ENCODE assay signal across 28 mouse cellular contexts in the genomic region with DNA sequence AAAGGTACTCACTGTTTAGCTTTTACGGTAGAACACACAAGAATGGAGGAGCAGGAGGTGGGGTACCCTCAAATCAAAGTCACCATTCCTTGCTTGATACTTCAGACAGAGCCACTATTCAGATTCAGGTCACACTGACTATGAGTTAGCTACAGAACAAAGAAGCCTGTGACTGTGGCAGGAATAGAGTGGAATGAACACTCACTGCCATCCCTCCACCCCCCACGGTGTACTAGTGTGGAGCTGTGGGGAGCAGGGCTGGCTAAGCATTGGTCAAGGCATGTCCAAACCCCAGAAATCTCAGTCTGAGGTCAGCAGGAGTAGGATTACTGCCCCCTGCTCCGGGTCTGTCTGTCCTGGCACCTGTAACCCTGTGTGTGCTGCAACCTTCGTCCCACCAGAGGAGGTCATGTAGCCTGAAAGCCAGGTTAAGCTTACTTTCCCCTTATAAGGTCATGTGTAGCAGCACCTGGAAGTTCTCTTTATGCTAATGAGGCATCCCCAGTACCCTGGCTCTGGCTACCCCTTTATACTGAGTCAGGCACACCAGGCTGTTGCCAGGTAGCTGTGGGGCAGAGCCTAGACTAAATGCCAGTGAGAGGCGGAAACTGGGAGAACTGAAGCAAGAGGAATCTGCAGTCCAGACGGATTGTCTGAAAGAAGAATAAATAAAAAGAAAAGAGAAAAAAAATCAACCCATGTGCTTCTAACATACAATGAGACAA. TPM values are rescaled to one million over a fixed set of nuclear protein-coding genes. Genes with fewer than 3 reads are reported as not detected.
DNase-seq lines count a peak whose midpoint lies in the region; ATAC-seq and TF ChIP-seq lines count a peak whose summit lies in the region.
"Had no signal": no experiment of that assay in that cellular context is flagged by ENCODE, and none has a peak within 500 bp of the region (broad histone marks: within the 10 kb centered on the region; RNA-seq: fewer than 3 reads in every experiment).

No protein-coding gene starts in this region.

- WGBS in hindbrain, postnatal 0 days, result 52% methylated on average over 6 of the region's 6 CpGs
- 67% methylated on average over 6 of the region's 6 CpGs for WGBS in hindbrain, embryonic 12.5 days
- 71% methylated on average over 6 of the region's 6 CpGs for WGBS in kidney, embryonic 14.5 days

- no peaks in the 10 kb centered on the region for H3K4me1 ChIP-seq in hindbrain, postnatal 0 days (ENCODE audit: insufficient read depth, low read length)
- peaks cover 6% of the 10 kb centered on the region for H3K4me1 ChIP-seq in hindbrain, embryonic 12.5 days
- no peaks in the 10 kb centered on the region for H3K4me1 ChIP-seq in kidney, embryonic 14.5 days (ENCODE audit: control insufficient read depth, insufficient read depth, low read length)
- H3K4me1 ChIP-seq: kidney, embryonic 15.5 days had no signal

- no peaks in the 10 kb centered on the region for H3K36me3 ChIP-seq in hindbrain, postnatal 0 days (ENCODE audit: insufficient read depth, low read length)
- H3K36me3 ChIP-seq in hindbrain, embryonic 12.5 days, result no peaks in the 10 kb centered on the region
- H3K36me3 ChIP-seq in kidney, embryonic 14.5 days (ENCODE audit: control insufficient read depth, insufficient read depth, low read length), result no peaks in the 10 kb centered on the region
- H3K36me3 ChIP-seq: forebrain, embryonic 12.5 days; heart, embryonic 12.5 days; kidney, embryonic 15.5 days; liver, embryonic 12.5 days; neural tube, embryonic 15.5 days had no signal

- no peak for TF ChIP-seq CTCF in hindbrain, postnatal 0 days (IDR thresholded peaks at IDR 0.05; ENCODE audit: low read depth)
- TF ChIP-seq CTCF in left cerebral cortex, adult 2 months (IDR thresholded peaks at IDR 0.05), result no peak

- no peak overlapping the region for H3K4me2 ChIP-seq in hindbrain, postnatal 0 days (ENCODE audit: low read depth, low read length)
- no peak overlapping the region for H3K4me2 ChIP-seq in hindbrain, embryonic 12.5 days (replicated peaks)
- no peak overlapping the region for H3K4me2 ChIP-seq in kidney, embryonic 14.5 days (replicated peaks; ENCODE audit: low read depth, low read length)
- H3K4me2 ChIP-seq: forebrain, embryonic 12.5 days; heart, embryonic 12.5 days; kidney, embryonic 15.5 days; liver, embryonic 12.5 days; neural tube, embryonic 15.5 days had no signal

- H3K9ac ChIP-seq in hindbrain, postnatal 0 days (replicated peaks; ENCODE audit: low read length), result no peak overlapping the region; the same call in 1 of the 2 replicates
- no peak overlapping the region for H3K9ac ChIP-seq in hindbrain, embryonic 12.5 days
- no peak overlapping the region for H3K9ac ChIP-seq in kidney, embryonic 14.5 days (ENCODE audit: low read depth, low read length)
- H3K9ac ChIP-seq: forebrain, embryonic 12.5 days; heart, embryonic 12.5 days; kidney, embryonic 15.5 days; liver, embryonic 12.5 days; liver, postnatal 0 days; neural tube, embryonic 15.5 days had no signal

- no peak for ATAC-seq in cerebellum, adult (ENCODE audit: insufficient number of reproducible peaks, low FRiP score, low TSS enrichment)
- ATAC-seq in hindbrain, postnatal 0 days, result peak; percentile 91
- ATAC-seq in hindbrain, embryonic 12.5 days (ENCODE audit: low FRiP score), result no peak
- no peak for ATAC-seq in kidney, embryonic 14.5 days (ENCODE audit: low FRiP score, low TSS enrichment)
- ATAC-seq: liver, embryonic 12.5 days; liver, postnatal 0 days had no signal

- H3K27me3 ChIP-seq in hindbrain, postnatal 0 days (ENCODE audit: insufficient read depth, low read length), result no peaks in the 10 kb centered on the region
- no peaks in the 10 kb centered on the region for H3K27me3 ChIP-seq in hindbrain, embryonic 12.5 days
- no peaks in the 10 kb centered on the region for H3K27me3 ChIP-seq in kidney, embryonic 14.5 days (ENCODE audit: control insufficient read depth, insufficient read depth, low read length)
- H3K27me3 ChIP-seq: CH12.LX; forebrain, embryonic 12.5 days; heart, embryonic 12.5 days; kidney, embryonic 15.5 days; liver, embryonic 12.5 days; neural tube, embryonic 15.5 days had no signal

- H3K4me3 ChIP-seq in hindbrain, postnatal 0 days (ENCODE audit: low read length), result no peak overlapping the region
- no peak overlapping the region for H3K4me3 ChIP-seq in hindbrain, embryonic 12.5 days
- no peak overlapping the region for H3K4me3 ChIP-seq in left cerebral cortex, adult 2 months
- H3K4me3 ChIP-seq in kidney, embryonic 14.5 days (ENCODE audit: low read length), result no peak overlapping the region
- H3K4me3 ChIP-seq: erythroblast, embryonic 14.5 days; forebrain, embryonic 12.5 days; heart, adult 2 months; heart, embryonic 12.5 days; kidney, embryonic 15.5 days; liver, embryonic 12.5 days; neural tube, embryonic 15.5 days had no signal

- no peaks in the 10 kb centered on the region for H3K9me3 ChIP-seq in hindbrain, postnatal 0 days (ENCODE audit: low read length)
- no peaks in the 10 kb centered on the region for H3K9me3 ChIP-seq in hindbrain, embryonic 12.5 days (replicated peaks)
- no peaks in the 10 kb centered on the region for H3K9me3 ChIP-seq in kidney, embryonic 14.5 days (ENCODE audit: control insufficient read depth, low read length)
- H3K9me3 ChIP-seq: forebrain, embryonic 12.5 days; heart, embryonic 12.5 days; kidney, embryonic 15.5 days; liver, embryonic 12.5 days; neural tube, embryonic 15.5 days had no signal

- H3K27ac ChIP-seq in hindbrain, postnatal 0 days, result peak overlapping the region; percentile 56
- H3K27ac ChIP-seq in hindbrain, embryonic 12.5 days, result no peak overlapping the region
- peak overlapping the region; percentile 54; the same call in 1 of the 2 replicates for H3K27ac ChIP-seq in left cerebral cortex, adult 2 months
- no peak overlapping the region for H3K27ac ChIP-seq in kidney, embryonic 14.5 days (ENCODE audit: low read depth, low read length)
- H3K27ac ChIP-seq: forebrain, embryonic 12.5 days; heart, adult 2 months; kidney, embryonic 15.5 days; liver, embryonic 12.5 days; macrophage; neural tube, embryonic 15.5 days had no signal

- intact Hi-C loops in left cerebral cortex, adult 2 months (cut with DNase I), result no loop called here

- peak; percentile 40 to 47 for DNase-seq in cerebellum, postnatal 10 days
- peak; percentile 43 for DNase-seq in hindbrain, postnatal 0 days (ENCODE audit: low spot score)
- no peak for DNase-seq in left cerebral cortex, adult 2 months (ENCODE audit: extremely low spot score in 1 of 2, low spot score in 2 of 2)
- DNase-seq in left cerebral cortex, adult 8-10 months (ENCODE audit: low spot score in 2 of 2), result no peak
- DNase-seq in Muller cell, postnatal 12 days (ENCODE audit: inconsistent ontology term), result peak; percentile 67
- DNase-seq: adrenal gland, postnatal 10 days; cerebellum, adult 11-12 months; cerebellum, adult 9-11 months; gastrocnemius, postnatal 36 days; heart, adult 2 months; kidney, adult 11 months; kidney, postnatal 25 days; left cerebral cortex, postnatal 4 days; liver, postnatal 0 days; midbrain, embryonic 14.5 days had no signal

RNA-seq across cellular contexts. Expression of gene Apod, which starts 53.1 kb away (rescaled TPM):
- total RNA-seq in hindbrain, postnatal 0 days (2014; rRNA removed), result 48.1 and 68.5 TPM in 2 replicates
- 293 and 295 TPM in 2 replicates for polyA plus RNA-seq in hindbrain, postnatal 0 days (2015; fragmentation: Nextera tagmentation; extraction: Ambion mirVana)
- 76.2 and 93.8 TPM in 2 replicates for polyA plus RNA-seq in hindbrain, embryonic 12.5 days (2016; fragmentation: Nextera tagmentation; extraction: Ambion mirVana)
- total RNA-seq in left cerebral cortex, adult 2 months (2021), result 100 to 1,000 TPM; 125 to 160 TPM
- total RNA-seq in left cerebral cortex, adult 8-10 months (2022), result 100 to 1,000 TPM; 234 to 245 (median 236) TPM
- polyA plus RNA-seq in kidney, embryonic 14.5 days (2014; fragmentation: Nextera tagmentation; extraction: Ambion mirVana), result 0.47 TPM in 2 replicates
- total RNA-seq: common myeloid progenitor, adult 5-6 weeks; megakaryocyte-erythroid progenitor cell, adult 5-6 weeks had no signal
- polyA plus RNA-seq: erythroblast, embryonic 14.5 days; liver, embryonic 12.5 days had no signal

RNA-seq across cellular contexts. Expression of gene Bdh1, which starts 54.4 kb away (rescaled TPM):
- 102 and 108 TPM in 2 replicates for total RNA-seq in hindbrain, postnatal 0 days (2014; rRNA removed)
- 134 and 137 TPM in 2 replicates for polyA plus RNA-seq in hindbrain, postnatal 0 days (2015; fragmentation: Nextera tagmentation; extraction: Ambion mirVana)
- 45.5 and 55.7 TPM in 2 replicates for polyA plus RNA-seq in hindbrain, embryonic 12.5 days (2016; fragmentation: Nextera tagmentation; extraction: Ambion mirVana)
- total RNA-seq in left cerebral cortex, adult 2 months (2021), result 100 to 1,000 TPM; 108 TPM
- 100 to 1,000 TPM in 1 of 4 experiments, 10 to 100 TPM in 3; 97.0 to 119 (median 97.8) TPM for total RNA-seq in left cerebral cortex, adult 8-10 months (2022)
- polyA plus RNA-seq in kidney, embryonic 14.5 days (2014; fragmentation: Nextera tagmentation; extraction: Ambion mirVana), result 8.0 and 16.5 TPM in 2 replicates

Comparison
In these comparisons a context has a peak if more than half of its experiments do, and no peak if none do; other contexts are left out.
1. H3K27ac ChIP-seq: peak in hindbrain, postnatal 0 days (single experiment) and left cerebral cortex, adult 2 months (single experiment); none in hindbrain, embryonic 12.5 days (single experiment) and kidney, embryonic 14.5 days (single experiment).
2. DNase-seq: peak in cerebellum, postnatal 10 days (2 of 2), hindbrain, postnatal 0 days (single experiment) and Muller cell, postnatal 12 days (single experiment); none in left cerebral cortex, adult 2 months (0 of 2) and left cerebral cortex, adult 8-10 months (0 of 2).